Mouse (Mus musculus) neutrophil, adult 5-6 weeks (primary cell): ENCODE measurements around the gene Ttc9. TPM values are rescaled to one million over a fixed set of nuclear protein-coding genes. Genes with fewer than 3 reads are reported as not detected.

Source experiments
- ATAC-seq: fragments of 151-379, 151-347 bp; 2 replicates; pipeline ENCODE4 v1.8.0; 2017; ENCODE audit warnings: mild to moderate bottlenecking, moderate TSS enrichment; ENCODE audit not compliant: insufficient number of reproducible peaks, poor library complexity, low FRiP score, severe bottlenecking; ENCODE audit errors: extremely low read depth
- total RNA-seq: library from RNA; stranded (forward); fragments of 200-1000 nt; gene quantifications from 2 replicates; pipeline ENCODE4 v1.2.3, GENCODE M21; 2017

The Ttc9 gene
- 0.37 TPM in 1 of 2 replicates, not detected in the other for total RNA-seq

DNA sequence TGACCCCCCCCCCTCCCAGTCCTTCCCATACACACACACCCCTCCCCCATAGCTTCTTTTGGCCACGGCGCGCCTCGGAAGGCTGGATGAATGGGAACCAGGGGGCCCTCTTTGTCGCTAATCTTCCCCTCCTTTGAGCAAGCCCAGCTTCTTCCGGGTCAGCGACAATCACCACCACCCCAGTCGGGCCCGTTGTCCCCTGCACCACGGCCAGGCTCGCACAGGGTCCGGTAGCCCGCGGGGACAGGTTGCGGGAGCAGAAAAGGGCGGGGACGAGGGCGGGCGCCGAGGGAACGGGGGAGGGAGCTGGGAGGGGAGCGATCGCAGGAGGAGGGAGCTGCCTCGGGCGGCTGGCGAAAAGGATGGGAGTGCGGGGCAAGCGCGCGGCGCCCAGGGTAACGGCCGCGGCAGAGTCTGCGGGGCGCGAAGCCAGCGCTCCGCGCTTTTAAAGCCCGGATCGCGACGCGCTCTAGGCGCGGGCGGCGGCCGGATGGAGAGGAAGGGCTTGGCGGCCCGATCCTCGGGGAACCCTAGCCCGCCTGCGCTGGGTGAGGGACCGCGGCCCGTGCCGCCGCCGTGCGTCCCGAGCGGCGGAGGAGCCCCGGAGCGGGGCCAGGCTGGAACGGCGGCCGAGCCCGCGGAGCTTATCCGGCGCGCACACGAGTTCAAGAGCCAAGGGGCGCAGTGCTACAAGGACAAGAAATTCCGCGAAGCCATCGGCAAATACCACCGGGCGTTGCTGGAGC is at the start of gene Ttc9:
TSS of gene Ttc9 (plus strand) at position 335 of the 746 bp plus-strand sequence.
- ATAC-seq = no peak

DNA sequence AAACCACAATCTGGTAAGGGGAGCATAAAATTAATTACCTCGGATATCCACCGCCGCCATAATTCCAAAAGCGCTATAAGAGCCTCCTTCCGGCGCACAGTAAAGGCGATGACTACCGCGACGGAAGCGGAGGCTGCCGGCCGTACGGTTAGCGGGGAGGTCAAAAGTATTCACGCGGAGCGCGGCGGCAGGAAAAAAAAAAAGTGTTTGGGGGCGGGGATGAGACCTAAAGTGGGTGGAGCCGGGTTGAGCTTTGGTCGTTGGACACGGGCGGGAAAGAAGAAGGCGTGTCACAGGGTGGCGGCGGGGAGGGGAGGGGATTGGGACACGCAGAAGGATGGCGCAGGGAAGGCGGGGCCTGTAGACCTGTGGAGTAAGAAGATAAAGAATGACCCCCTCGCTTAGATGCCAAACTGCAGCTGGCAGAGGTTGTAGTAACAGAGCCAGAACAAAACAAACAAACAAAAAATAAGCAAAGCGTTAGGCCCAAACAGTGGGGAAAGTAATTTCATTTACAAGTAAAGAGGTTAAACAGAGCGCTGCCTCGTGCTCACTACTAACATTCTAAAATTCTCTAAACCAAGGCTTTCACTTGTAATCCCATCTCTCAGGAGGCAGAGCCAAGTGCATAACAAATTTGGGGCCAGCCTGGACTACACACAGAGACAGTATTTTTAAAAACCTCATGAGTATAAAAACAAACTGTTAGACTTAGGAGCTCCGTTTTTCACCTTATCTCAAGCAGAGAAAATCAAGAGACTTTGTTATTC is 36.0 kb upstream of the Ttc9 start, which contains the start of gene Med6:
TSS of gene Med6 (minus strand) at position 107 of the 770 bp plus-strand sequence.
- peak; percentile 98 for ATAC-seq

DNA sequence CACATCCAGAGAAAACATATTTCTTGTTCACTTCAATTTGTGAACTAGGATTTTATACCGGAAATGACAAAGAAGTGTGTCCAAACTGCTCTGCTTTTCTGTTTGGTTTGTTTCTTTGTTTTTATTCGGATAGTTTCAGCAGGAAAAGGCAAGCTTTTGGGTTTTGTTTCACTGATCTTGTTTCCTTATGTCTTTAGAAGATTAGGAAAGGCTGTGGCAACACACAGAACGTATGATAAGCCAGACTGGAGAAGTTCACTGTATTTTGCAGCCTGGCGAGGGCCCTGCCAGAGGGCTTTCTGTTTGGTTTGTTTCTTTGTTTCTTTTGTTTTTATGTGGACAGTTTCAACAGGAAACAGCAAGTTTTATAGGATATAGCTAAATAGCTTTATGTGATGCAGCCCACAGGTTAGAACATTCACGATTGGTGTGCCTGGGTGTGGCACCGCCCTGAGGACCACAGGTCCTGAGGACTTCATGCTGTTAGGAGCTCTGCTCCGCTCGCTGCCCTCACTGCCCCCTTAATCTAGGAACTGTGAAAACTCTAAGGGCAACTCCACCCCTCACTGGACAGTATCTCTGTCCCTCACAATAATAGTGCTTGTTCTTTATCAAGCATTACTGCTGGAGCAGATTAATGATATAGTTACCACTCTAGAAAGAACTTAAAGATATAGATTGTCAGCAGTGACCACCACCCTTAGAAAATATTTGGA is 34.3 kb upstream of the Ttc9 start:
- no peak for ATAC-seq

DNA sequence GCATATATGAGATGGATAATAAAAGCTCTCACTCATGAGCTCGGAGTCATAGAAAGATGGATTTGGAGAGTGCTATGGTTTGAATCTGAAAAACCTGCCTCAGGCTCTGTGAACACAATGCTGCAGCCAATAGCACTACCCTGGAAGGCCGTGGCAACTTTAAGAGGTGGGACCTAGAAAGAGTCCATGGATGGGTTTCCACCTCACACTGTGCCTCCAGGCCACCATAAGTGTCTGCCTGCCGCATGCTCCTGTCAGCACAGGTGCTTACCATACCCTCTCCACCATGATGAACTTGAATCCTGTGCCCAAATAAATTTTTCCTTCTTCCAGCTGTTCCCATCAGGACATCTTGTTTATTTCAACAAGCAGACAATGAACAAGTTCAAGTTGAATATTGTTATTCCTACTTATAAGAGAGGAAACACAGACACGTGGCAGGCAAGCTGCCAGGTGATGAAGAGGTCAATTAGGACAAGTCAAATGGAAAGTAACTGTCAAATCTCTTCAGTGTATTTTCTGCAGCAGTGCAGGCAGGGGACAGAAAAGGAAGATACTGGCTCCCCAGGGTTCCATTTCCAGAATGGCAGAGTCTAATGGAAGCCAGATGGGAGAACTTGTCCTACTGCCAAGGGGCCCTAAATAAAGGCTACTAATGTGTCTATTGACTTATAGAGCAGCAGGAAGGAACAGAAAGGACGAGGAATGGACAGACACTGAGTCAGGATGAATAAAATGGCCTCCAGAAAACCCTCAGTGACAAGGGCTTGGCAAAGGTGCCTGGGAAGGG is 25.9 kb upstream of the Ttc9 start:
- no peak for ATAC-seq

GRCm38 (mm10) chr12:81609445-81609844 is 21.6 kb upstream of the Ttc9 start:
- ATAC-seq = no peak

DNA sequence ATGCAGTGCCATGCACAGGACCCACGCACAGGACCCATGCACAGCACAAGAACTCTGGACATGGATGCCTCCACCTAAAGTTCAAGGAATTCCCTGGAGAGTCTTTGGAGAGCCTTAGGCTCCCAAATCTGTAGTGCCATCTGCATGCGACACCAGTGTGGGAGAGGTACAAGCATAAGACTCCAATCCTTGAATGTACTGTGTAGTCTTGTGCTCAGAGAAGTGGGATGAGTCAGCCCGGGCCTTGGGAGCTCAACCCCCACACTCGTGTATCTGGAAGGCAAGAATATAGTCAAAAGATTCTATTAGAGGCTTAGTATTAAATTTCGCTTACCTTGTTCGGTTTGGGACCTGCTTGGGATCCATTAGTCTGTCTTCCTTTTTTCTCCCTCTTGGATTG is 15.2 kb upstream of the Ttc9 start:
- ATAC-seq = no peak

DNA sequence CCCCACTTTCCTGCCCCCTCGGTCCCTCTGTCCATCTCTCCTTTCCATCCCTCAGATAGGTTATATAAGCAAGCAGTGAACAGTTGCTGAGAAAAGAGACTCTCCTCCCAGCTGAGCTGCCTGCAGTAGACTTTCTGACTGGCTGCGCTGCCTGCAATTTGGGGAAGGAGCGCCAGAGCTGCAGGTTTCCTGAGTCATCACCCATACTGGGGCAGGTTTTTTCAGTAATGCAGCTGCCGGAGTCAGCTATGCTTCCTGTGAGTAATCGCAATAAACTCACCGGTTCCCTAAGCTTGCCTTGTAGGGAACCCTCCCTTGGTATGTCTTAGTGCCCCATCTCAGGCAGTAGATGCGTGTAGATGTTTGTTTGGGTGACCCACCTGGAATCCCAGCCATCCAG is 14.1 kb upstream of the Ttc9 start:
- ATAC-seq = no peak

DNA sequence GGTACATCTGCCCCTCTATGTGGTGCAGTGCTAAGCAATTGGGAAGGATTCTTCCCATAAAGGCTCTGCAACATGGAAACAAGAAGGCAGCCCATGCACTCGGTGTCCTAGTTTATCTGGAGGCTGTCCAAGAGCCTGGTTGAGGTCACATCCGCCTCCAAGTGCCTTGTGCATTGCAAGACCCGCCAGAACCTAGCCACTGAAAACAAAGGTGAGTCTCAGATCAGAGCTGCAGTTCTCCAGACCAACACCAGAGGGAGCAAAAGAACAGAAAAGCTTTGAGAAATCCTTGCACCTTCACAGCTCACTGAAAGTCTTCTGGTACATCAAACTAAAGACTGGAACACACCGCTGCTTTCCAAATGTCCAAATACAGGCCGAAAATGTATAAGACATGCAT is 11.7 kb upstream of the Ttc9 start:
- peak; percentile 73 for ATAC-seq

DNA sequence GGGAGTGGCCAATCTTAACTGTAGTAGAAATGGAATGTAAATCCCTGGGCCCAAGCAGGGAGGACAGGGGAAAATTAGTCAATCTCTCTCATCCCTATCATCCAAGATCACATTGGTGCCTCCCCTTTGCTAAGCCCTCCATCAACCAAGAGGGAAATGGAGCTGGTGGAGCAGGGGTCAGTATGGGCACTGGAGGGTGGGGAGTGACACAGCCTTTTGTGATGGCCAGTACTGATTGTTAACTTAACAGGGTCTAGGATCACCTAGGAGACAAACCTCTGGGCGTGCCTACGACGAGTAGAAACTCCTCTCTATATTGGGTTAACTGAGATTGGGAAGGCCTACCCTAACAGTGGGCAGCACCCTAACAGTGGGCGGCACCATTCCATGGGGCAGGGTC is 7.7 kb upstream of the Ttc9 start:
- ATAC-seq = no peak

DNA sequence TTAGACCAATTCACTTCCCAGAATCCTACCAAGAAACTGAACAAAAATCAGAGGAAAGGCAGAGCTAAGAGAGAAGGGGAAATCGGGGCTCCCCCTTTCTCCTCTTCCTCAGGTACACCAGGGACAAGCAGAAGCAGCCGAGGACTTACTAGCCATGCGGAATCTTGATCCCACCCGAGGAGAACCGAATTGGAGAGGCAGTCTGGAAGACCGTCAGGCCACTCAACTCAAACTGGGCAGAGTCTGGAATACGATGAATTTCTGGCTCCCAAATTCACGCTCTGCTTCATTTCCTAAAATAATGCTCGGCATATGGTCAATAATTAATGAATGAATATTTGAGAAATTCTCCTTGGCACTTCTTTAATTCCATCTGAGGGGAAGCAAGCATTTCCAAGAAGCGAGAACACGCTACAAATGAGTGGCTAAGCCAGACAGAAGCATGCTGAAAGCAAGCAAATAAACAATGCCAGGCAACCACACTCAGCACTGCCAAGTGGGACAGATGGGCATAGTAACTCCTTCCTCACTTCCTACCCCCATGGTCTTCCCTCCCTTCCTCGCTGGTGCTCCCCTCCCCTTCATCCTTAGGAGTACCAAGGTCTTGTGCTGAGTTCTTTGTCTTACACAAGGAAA is 4.7 kb upstream of the Ttc9 start:
- ATAC-seq = no peak

GRCm38 (mm10) chr12:81627426-81627825 is 3.6 kb upstream of the Ttc9 start:
- no peak for ATAC-seq

GRCm38 (mm10) chr12:81628091-81628490 is 3.0 kb upstream of the Ttc9 start:
- no peak for ATAC-seq

GRCm38 (mm10) chr12:81630520-81630914 is 532 bp upstream of the Ttc9 start:
- ATAC-seq = no peak

- no peak for ATAC-seq
Measured at GRCm38 (mm10) chr12:81631661-81632401, 782 bp downstream of the Ttc9 start.

GRCm38 (mm10) chr12:81633246-81633645 is 2.2 kb downstream of the Ttc9 start:
- no peak for ATAC-seq

GRCm38 (mm10) chr12:81640656-81641055 is 9.6 kb downstream of the Ttc9 start:
- no peak for ATAC-seq

DNA sequence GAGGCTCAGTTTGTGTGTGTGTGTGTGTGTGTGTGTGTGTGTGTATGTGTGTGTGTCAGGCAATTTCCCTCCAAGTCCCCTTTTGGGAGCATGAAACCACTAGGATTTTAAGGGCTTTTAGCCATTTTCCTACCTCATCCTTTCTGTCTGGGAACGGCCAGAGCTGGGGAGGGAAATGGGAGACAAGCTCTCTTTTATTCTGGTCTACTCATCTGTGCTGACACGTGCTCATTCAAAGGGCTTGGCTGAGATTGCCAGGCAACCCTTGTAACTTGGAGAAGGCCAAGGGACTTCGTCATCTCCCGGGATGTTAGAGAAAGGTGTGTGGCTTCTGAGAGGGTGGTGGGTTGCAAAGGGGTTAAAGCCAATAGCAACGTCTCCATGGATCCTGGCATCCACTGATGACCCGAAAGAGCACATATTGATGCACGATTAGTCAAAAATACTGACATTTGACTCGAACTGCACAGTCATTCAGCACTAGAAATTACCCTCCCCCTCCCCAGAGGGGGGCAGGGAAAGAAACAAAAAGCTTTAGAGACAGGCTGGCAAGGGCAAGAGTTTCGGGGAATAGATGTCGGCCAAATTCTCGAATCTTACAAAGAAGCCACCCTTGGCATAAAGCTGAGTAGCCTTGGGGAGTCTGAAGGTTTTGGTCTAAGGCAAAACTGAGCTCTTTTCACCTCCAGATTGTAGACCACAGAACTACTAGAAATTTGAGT is 11.5 kb downstream of the Ttc9 start:
- ATAC-seq = no peak
